Mouse (Mus musculus) heart, postnatal 0 days (tissue): ENCODE measurements at regions not wholly inside any gene's neighbourhood (a gene's known extent, or its start where the extent isn't known, plus 50 kb on each side); places are given as distances from the start of the nearest gene placed in this dataset.

Experiments used
- CTCF ChIP-seq: IDR thresholded peaks from 2 replicates; pipeline ENCODE4 v1.5.1; 2016; ENCODE audit warnings: antibody characterized with exemption, control low read depth, low read depth
- EP300 ChIP-seq: IDR thresholded peaks from 2 replicates; pipeline ENCODE4 v1.6.1; 2016; ENCODE audit warnings: antibody characterized with exemption, low read depth

GRCm38 (mm10) chr6:100411968-100412367 lies 124.7 kb upstream of the Rybp start:
- TF ChIP-seq CTCF = no peak
- no peak for TF ChIP-seq EP300
